Mouse (Mus musculus): ENCODE results near the gene Vmn1r199. TPM values are rescaled to one million over a fixed set of nuclear protein-coding genes. Genes with fewer than 3 reads are reported as not detected.
"Not testable (repeated sequence)": the region's sequence is repeated elsewhere in the genome, so short reads cannot be mapped to it uniquely, and the experiment has no call there.

The Vmn1r199 gene
- not detected in 2 replicates for polyA plus RNA-seq (2012; rRNA removed)

GRCm38 (mm10) chr13:22379518-22379917 is at the start of gene Vmn1r199:
Gene Vmn1r199 (plus strand): TSS chr13:22379818.
- TF ChIP-seq CTCF (IDR thresholded peaks at IDR 0.05; ENCODE audit: borderline replicate concordance, extremely low read depth, insufficient read depth, insufficient read length): no peak
- no peak for TF ChIP-seq POLR2A (IDR thresholded peaks at IDR 0.05; ENCODE audit: borderline replicate concordance, extremely low read depth, insufficient read depth, insufficient read length, poor library complexity, severe bottlenecking)
- no peak for DNase-seq (ENCODE audit: low read depth)

- no peak for DNase-seq (ENCODE audit: low read depth)
- TF ChIP-seq POLR2A (IDR thresholded peaks at IDR 0.05; ENCODE audit: borderline replicate concordance, extremely low read depth, insufficient read depth, insufficient read length, poor library complexity, severe bottlenecking): no peak
Measured at GRCm38 (mm10) chr13:22333269-22333668, 46.3 kb upstream of the Vmn1r199 start.

- TF ChIP-seq CTCF (IDR thresholded peaks at IDR 0.05; ENCODE audit: borderline replicate concordance, extremely low read depth, insufficient read depth, insufficient read length) (no peak), POLR2A (IDR thresholded peaks at IDR 0.05; ENCODE audit: borderline replicate concordance, extremely low read depth, insufficient read depth, insufficient read length, poor library complexity, severe bottlenecking) (no peak)
- DNase-seq (ENCODE audit: low read depth): no peak
Measured at GRCm38 (mm10) chr13:22335565-22335964, 44.1 kb upstream of the Vmn1r199 start.

- no peak for DNase-seq (ENCODE audit: low read depth)
- TF ChIP-seq POLR2A (IDR thresholded peaks at IDR 0.05; ENCODE audit: borderline replicate concordance, extremely low read depth, insufficient read depth, insufficient read length, poor library complexity, severe bottlenecking): no peak
- no peak for TF ChIP-seq CTCF (IDR thresholded peaks at IDR 0.05; ENCODE audit: borderline replicate concordance, extremely low read depth, insufficient read depth, insufficient read length)
Measured at GRCm38 (mm10) chr13:22350064-22350463, 29.6 kb upstream of the Vmn1r199 start, which contains the start of gene Vmn1r198. Gene Vmn1r198 (plus strand): TSS chr13:22350364.

GRCm38 (mm10) chr13:22350813-22351212 is 28.8 kb upstream of the Vmn1r199 start:
- TF ChIP-seq POLR2A (IDR thresholded peaks at IDR 0.05; ENCODE audit: borderline replicate concordance, extremely low read depth, insufficient read depth, insufficient read length, poor library complexity, severe bottlenecking): no peak
- no peak for TF ChIP-seq CTCF (IDR thresholded peaks at IDR 0.05; ENCODE audit: borderline replicate concordance, extremely low read depth, insufficient read depth, insufficient read length)

GRCm38 (mm10) chr13:22381128-22381527 is 1.5 kb downstream of the Vmn1r199 start:
- DNase-seq (ENCODE audit: low read depth): not testable (repeated sequence)

More at GRCm38 (mm10) chr13:22350813-22351212, 28.8 kb upstream of the Vmn1r199 start:
- no peak for DNase-seq (ENCODE audit: low read depth)

GRCm38 (mm10) chr13:22383401-22383800 is 3.8 kb downstream of the Vmn1r199 start:
- no peak for DNase-seq (ENCODE audit: low read depth)
- TF ChIP-seq POLR2A (IDR thresholded peaks at IDR 0.05; ENCODE audit: borderline replicate concordance, extremely low read depth, insufficient read depth, insufficient read length, poor library complexity, severe bottlenecking) (no peak), CTCF (IDR thresholded peaks at IDR 0.05; ENCODE audit: borderline replicate concordance, extremely low read depth, insufficient read depth, insufficient read length) (no peak)

GRCm38 (mm10) chr13:22387050-22387449 is 7.4 kb downstream of the Vmn1r199 start:
- TF ChIP-seq POLR2A (IDR thresholded peaks at IDR 0.05; ENCODE audit: borderline replicate concordance, extremely low read depth, insufficient read depth, insufficient read length, poor library complexity, severe bottlenecking) (no peak), CTCF (IDR thresholded peaks at IDR 0.05; ENCODE audit: borderline replicate concordance, extremely low read depth, insufficient read depth, insufficient read length) (no peak)
- DNase-seq (ENCODE audit: low read depth): no peak

GRCm38 (mm10) chr13:22390073-22390472 is 10.5 kb downstream of the Vmn1r199 start, which contains the start of gene Vmn1r200:
Gene Vmn1r200 (plus strand): TSS chr13:22390373.
- TF ChIP-seq POLR2A (IDR thresholded peaks at IDR 0.05; ENCODE audit: borderline replicate concordance, extremely low read depth, insufficient read depth, insufficient read length, poor library complexity, severe bottlenecking) (no peak), CTCF (IDR thresholded peaks at IDR 0.05; ENCODE audit: borderline replicate concordance, extremely low read depth, insufficient read depth, insufficient read length) (no peak)
- peak; percentile 15 for DNase-seq (ENCODE audit: low read depth)

- DNase-seq (ENCODE audit: low read depth): no peak
- no peak for TF ChIP-seq POLR2A (IDR thresholded peaks at IDR 0.05; ENCODE audit: borderline replicate concordance, extremely low read depth, insufficient read depth, insufficient read length, poor library complexity, severe bottlenecking)
- TF ChIP-seq CTCF (IDR thresholded peaks at IDR 0.05; ENCODE audit: borderline replicate concordance, extremely low read depth, insufficient read depth, insufficient read length): no peak
Measured at GRCm38 (mm10) chr13:22402978-22403377, 23.4 kb downstream of the Vmn1r199 start.

Other genes with a start within 250 kb of the Vmn1r199 start
- not detected in 2 replicates for gene Vmn1r191, start 195.8 kb upstream of the Vmn1r199 start, polyA plus RNA-seq (2012; rRNA removed)
- gene Vmn1r192, start 188.7 kb upstream of the Vmn1r199 start, polyA plus RNA-seq (2012; rRNA removed): not detected in 2 replicates
- not detected in 2 replicates for gene Vmn1r193, start 156.7 kb upstream of the Vmn1r199 start, polyA plus RNA-seq (2012; rRNA removed)
- gene Vmn1r194, start 135.6 kb upstream of the Vmn1r199 start, polyA plus RNA-seq (2012; rRNA removed): not detected in 2 replicates
- not detected in 2 replicates for gene Vmn1r195, start 109.3 kb upstream of the Vmn1r199 start, polyA plus RNA-seq (2012; rRNA removed)
- gene Vmn1r196, start 89.9 kb upstream of the Vmn1r199 start, polyA plus RNA-seq (2012; rRNA removed): not detected in 2 replicates
- gene Vmn1r197, start 55.2 kb upstream of the Vmn1r199 start, polyA plus RNA-seq (2012; rRNA removed): not detected in 2 replicates
- not detected in 2 replicates for gene Vmn1r198, start 29.5 kb upstream of the Vmn1r199 start, polyA plus RNA-seq (2012; rRNA removed)
- not detected in 2 replicates for gene Vmn1r200, start 10.6 kb downstream of the Vmn1r199 start, polyA plus RNA-seq (2012; rRNA removed)
- gene Vmn1r201, start 92.1 kb downstream of the Vmn1r199 start, polyA plus RNA-seq (2012; rRNA removed): not detected in 2 replicates
- gene Vmn1r202, start 125.6 kb downstream of the Vmn1r199 start, polyA plus RNA-seq (2012; rRNA removed): 0.01 TPM in 1 of 2 replicates, not detected in the other
- not detected in 2 replicates for gene Vmn1r203, start 138.3 kb downstream of the Vmn1r199 start, polyA plus RNA-seq (2012; rRNA removed)
- not detected in 2 replicates for gene Vmn1r204, start 173.4 kb downstream of the Vmn1r199 start, polyA plus RNA-seq (2012; rRNA removed)
- not detected in 2 replicates for gene Vmn1r205, start 213.2 kb downstream of the Vmn1r199 start, polyA plus RNA-seq (2012; rRNA removed)
- gene Vmn1r206, start 244.4 kb downstream of the Vmn1r199 start, polyA plus RNA-seq (2012; rRNA removed): not detected in 2 replicates

Data from brain, embryonic 14.5 days (tissue).